ENCODE assay signal across 12 mouse cellular contexts in the genomic region with DNA sequence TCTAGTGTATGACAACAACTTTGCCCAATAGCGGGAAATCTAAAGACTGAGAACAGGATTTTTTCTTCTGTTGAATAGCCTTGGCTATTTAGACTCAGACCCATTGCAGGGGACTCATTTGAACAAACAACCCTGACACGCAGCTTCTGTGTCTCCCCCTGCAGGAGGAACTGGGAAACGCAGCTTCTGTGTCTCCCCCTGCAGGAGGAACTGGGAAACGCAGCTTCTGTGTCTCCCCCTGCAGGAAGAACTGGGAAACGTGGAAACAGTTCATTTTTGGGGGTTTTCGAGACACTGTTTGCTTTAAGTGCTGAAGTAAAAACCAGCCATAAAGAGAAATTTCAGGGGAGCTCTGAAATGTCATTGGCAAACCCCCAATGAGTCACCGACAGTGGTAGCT.
A peak's percentile ranks its signal among the peaks of the same experiment; 100 is the strongest.
DNase-seq lines count a peak whose midpoint lies in the region; ATAC-seq and TF ChIP-seq lines count a peak whose summit lies in the region.
"Had no signal": no experiment of that assay in that cellular context is flagged by ENCODE, and none has a peak within 500 bp of the region (broad histone marks: within the 10 kb centered on the region; RNA-seq: fewer than 3 reads in every experiment).

No protein-coding gene starts in this region.

- no peak for ATAC-seq in midbrain, postnatal 0 days (ENCODE audit: low FRiP score)
- no peak for ATAC-seq in midbrain, embryonic 13.5 days
- ATAC-seq in forebrain, embryonic 13.5 days: no peak

- H3K36me3 ChIP-seq in midbrain, postnatal 0 days (ENCODE audit: insufficient read depth, low read length): no peaks in the 10 kb centered on the region
- peaks cover 6% of the 10 kb centered on the region for H3K36me3 ChIP-seq in midbrain, embryonic 13.5 days
- H3K36me3 ChIP-seq in splenic B cell, adult 2 months (ENCODE audit: control insufficient read depth, insufficient read depth, low read length, poor library complexity, severe bottlenecking): no peaks in the 10 kb centered on the region
- H3K36me3 ChIP-seq in forebrain, embryonic 13.5 days (ENCODE audit: poor library complexity, severe bottlenecking): no peaks in the 10 kb centered on the region
- H3K36me3 ChIP-seq: embryonic facial prominence, embryonic 12.5 days; neural tube, embryonic 15.5 days had no signal

- no peak overlapping the region for H3K4me3 ChIP-seq in midbrain, postnatal 0 days (ENCODE audit: low read depth, low read length)
- no peak overlapping the region for H3K4me3 ChIP-seq in midbrain, embryonic 13.5 days (replicated peaks)
- no peak overlapping the region for H3K4me3 ChIP-seq in bone marrow, adult 2 months (replicated peaks; ENCODE audit: control insufficient read depth, low read depth, low read length)
- no peak overlapping the region for H3K4me3 ChIP-seq in forebrain, embryonic 13.5 days
- H3K4me3 ChIP-seq: embryonic facial prominence, embryonic 12.5 days; neural tube, embryonic 15.5 days had no signal

- no peak overlapping the region for H3K9ac ChIP-seq in midbrain, postnatal 0 days (replicated peaks; ENCODE audit: low read length, poor library complexity, severe bottlenecking)
- no peak overlapping the region for H3K9ac ChIP-seq in midbrain, embryonic 13.5 days (replicated peaks)
- H3K9ac ChIP-seq in forebrain, embryonic 13.5 days: no peak overlapping the region
- H3K9ac ChIP-seq: embryonic facial prominence, embryonic 12.5 days; neural tube, embryonic 15.5 days had no signal

- no peak for TF ChIP-seq POLR2A in bone marrow, adult 2 months (IDR thresholded peaks at IDR 0.05; ENCODE audit: borderline replicate concordance, control insufficient read depth, low read depth, low read length)

- 83% methylated on average over 7 of the region's 7 CpGs for WGBS in midbrain, postnatal 0 days
- 82% methylated on average over 7 of the region's 7 CpGs for WGBS in midbrain, embryonic 13.5 days
- WGBS in bone marrow, adult 2 months: 69% methylated on average over 7 of the region's 7 CpGs
- WGBS in forebrain, embryonic 13.5 days: 80% methylated on average over 7 of the region's 7 CpGs

- DNase-seq in gastrocnemius, postnatal 10 days: peak; percentile 21
- no peak for DNase-seq in gastrocnemius, postnatal 36 days
- no peak for DNase-seq in midbrain, postnatal 0 days (ENCODE audit: low spot score)
- DNase-seq in splenic B cell, adult 2 months (ENCODE audit: low read depth, low spot score): peak; percentile 13
- DNase-seq in ovary, adult 18-20 months (ENCODE audit: low spot score): no peak
- DNase-seq: kidney, postnatal 14 days; left cerebral cortex, postnatal 4 days had no signal

- no peak overlapping the region for H3K27ac ChIP-seq in midbrain, postnatal 0 days (ENCODE audit: low read depth, low read length)
- H3K27ac ChIP-seq in midbrain, embryonic 13.5 days: no peak overlapping the region
- no peak overlapping the region for H3K27ac ChIP-seq in bone marrow, adult 2 months (ENCODE audit: control insufficient read depth, insufficient read depth, low read depth, low read length, poor library complexity)
- no peak overlapping the region for H3K27ac ChIP-seq in forebrain, embryonic 13.5 days
- H3K27ac ChIP-seq: embryonic facial prominence, embryonic 12.5 days; neural tube, embryonic 15.5 days had no signal

- peak; percentile 92 for TF ChIP-seq CTCF in midbrain, postnatal 0 days (IDR thresholded peaks at IDR 0.05)
- peak; percentile 73 for TF ChIP-seq CTCF in bone marrow, adult 2 months (IDR thresholded peaks at IDR 0.05; ENCODE audit: control insufficient read depth, insufficient read depth, low read length)

- peaks cover 6% of the 10 kb centered on the region; the same call in 1 of the 2 replicates for H3K4me1 ChIP-seq in midbrain, postnatal 0 days (ENCODE audit: insufficient read depth, low read length)
- H3K4me1 ChIP-seq in midbrain, embryonic 13.5 days (replicated peaks): peaks cover 34% of the 10 kb centered on the region
- no peaks in the 10 kb centered on the region for H3K4me1 ChIP-seq in bone marrow, adult 2 months (ENCODE audit: control insufficient read depth, insufficient read depth, low read length)
- peaks cover 32% of the 10 kb centered on the region for H3K4me1 ChIP-seq in forebrain, embryonic 13.5 days

- H3K27me3 ChIP-seq in midbrain, postnatal 0 days (ENCODE audit: insufficient read depth, low read length): no peaks in the 10 kb centered on the region
- H3K27me3 ChIP-seq in midbrain, embryonic 13.5 days: no peaks in the 10 kb centered on the region
- no peaks in the 10 kb centered on the region for H3K27me3 ChIP-seq in splenic B cell, adult 2 months (ENCODE audit: control insufficient read depth, insufficient read depth, low read length, poor library complexity, severe bottlenecking)
- no peaks in the 10 kb centered on the region for H3K27me3 ChIP-seq in forebrain, embryonic 13.5 days
- H3K27me3 ChIP-seq: embryonic facial prominence, embryonic 12.5 days; neural tube, embryonic 15.5 days had no signal

- H3K4me2 ChIP-seq in midbrain, postnatal 0 days (ENCODE audit: low read depth, low read length, poor library complexity, severe bottlenecking): no peak overlapping the region
- H3K4me2 ChIP-seq in midbrain, embryonic 13.5 days (replicated peaks): no peak overlapping the region
- H3K4me2 ChIP-seq in forebrain, embryonic 13.5 days: no peak overlapping the region
- H3K4me2 ChIP-seq: embryonic facial prominence, embryonic 12.5 days; neural tube, embryonic 15.5 days had no signal

- H3K9me3 ChIP-seq in midbrain, postnatal 0 days (ENCODE audit: low read length): no peaks in the 10 kb centered on the region
- H3K9me3 ChIP-seq in midbrain, embryonic 13.5 days: no peaks in the 10 kb centered on the region
- H3K9me3 ChIP-seq in forebrain, embryonic 13.5 days (replicated peaks): no peaks in the 10 kb centered on the region
- H3K9me3 ChIP-seq: embryonic facial prominence, embryonic 12.5 days; neural tube, embryonic 15.5 days had no signal

- intact Hi-C loops in gastrocnemius, postnatal 36 days (cut with DNase I): no loop called here

Comparison
In these comparisons a context has a peak if more than half of its experiments do, and no peak if none do; other contexts are left out.
1. DNase-seq: peak in gastrocnemius, postnatal 10 days (single experiment) and splenic B cell, adult 2 months (single experiment); none in gastrocnemius, postnatal 36 days (0 of 2), midbrain, postnatal 0 days (single experiment) and ovary, adult 18-20 months (single experiment).